Mouse (Mus musculus): ENCODE data around the gene Lzts3. TPM values are rescaled to one million over a fixed set of nuclear protein-coding genes. Genes with fewer than 3 reads are reported as not detected.

The Lzts3 gene
- 48.2 and 56.0 TPM in 2 replicates for polyA plus RNA-seq (2012; rRNA removed; ENCODE audit: low replicate concordance)

GRCm38 (mm10) chr2:130642684-130643369 is at the start of gene Lzts3:
Gene Lzts3, minus strand, starts transcription at chr2:130642803.

GRCm38 (mm10) chr2:130667559-130667958 is 25.0 kb upstream of the Lzts3 start, which contains the start of gene Itpa:
Gene Itpa, plus strand, starts transcription at chr2:130667610.

GRCm38 (mm10) chr2:130664102-130664701 is 21.6 kb upstream of the Lzts3 start, which contains the start of gene Ddrgk1:
Gene Ddrgk1, minus strand, starts transcription at chr2:130664659.

GRCm38 (mm10) chr2:130629839-130630203 is 12.8 kb downstream of the Lzts3 start, which contains the start of the genes Fastkd5 and Ubox5:
Gene Fastkd5, minus strand, starts transcription at chr2:130630027.
Gene Ubox5, minus strand, starts transcription at chr2:130630038.

Other genes with a start within 250 kb of the Lzts3 start
- 1.1 and 1.2 TPM in 2 replicates for gene Cpxm1, start 245.2 kb downstream of the Lzts3 start, polyA plus RNA-seq (2012; rRNA removed; ENCODE audit: low replicate concordance)
- gene Gm28372, start 237.6 kb downstream of the Lzts3 start, polyA plus RNA-seq (2012; rRNA removed; ENCODE audit: low replicate concordance): not detected in 2 replicates
- gene 1700020A23Rik, start 237.5 kb downstream of the Lzts3 start, polyA plus RNA-seq (2012; rRNA removed; ENCODE audit: low replicate concordance): not detected in 2 replicates
- not detected in 2 replicates for gene Tmem239, start 236.3 kb downstream of the Lzts3 start, polyA plus RNA-seq (2012; rRNA removed; ENCODE audit: low replicate concordance)
- gene Vps16, start 218.5 kb downstream of the Lzts3 start, polyA plus RNA-seq (2012; rRNA removed; ENCODE audit: low replicate concordance): 29.5 and 34.3 TPM in 2 replicates
- 10.8 and 17.5 TPM in 2 replicates for gene Pced1a, start 218.1 kb downstream of the Lzts3 start, polyA plus RNA-seq (2012; rRNA removed; ENCODE audit: low replicate concordance)
- gene Ptpra, start 192.5 kb downstream of the Lzts3 start, polyA plus RNA-seq (2012; rRNA removed; ENCODE audit: low replicate concordance): 12.7 and 22.3 TPM in 2 replicates
- gene Mrps26, start 79.1 kb downstream of the Lzts3 start, polyA plus RNA-seq (2012; rRNA removed; ENCODE audit: low replicate concordance): 85.0 and 146 TPM in 2 replicates
- not detected in 2 replicates for gene Oxt, start 66.6 kb downstream of the Lzts3 start, polyA plus RNA-seq (2012; rRNA removed; ENCODE audit: low replicate concordance)
- gene Avp, start 60.2 kb downstream of the Lzts3 start, polyA plus RNA-seq (2012; rRNA removed; ENCODE audit: low replicate concordance): 0.26 TPM in 1 of 2 replicates, not detected in the other
- 0.23 and 0.46 TPM in 2 replicates for gene Fastkd5, start 12.8 kb downstream of the Lzts3 start, polyA plus RNA-seq (2012; rRNA removed; ENCODE audit: low replicate concordance)
- gene Ubox5, start 12.8 kb downstream of the Lzts3 start, polyA plus RNA-seq (2012; rRNA removed; ENCODE audit: low replicate concordance): 3.7 and 4.6 TPM in 2 replicates
- gene Ddrgk1, start 21.9 kb upstream of the Lzts3 start, polyA plus RNA-seq (2012; rRNA removed; ENCODE audit: low replicate concordance): 82.1 and 106 TPM in 2 replicates
- 20.8 and 23.9 TPM in 2 replicates for gene Itpa, start 24.8 kb upstream of the Lzts3 start, polyA plus RNA-seq (2012; rRNA removed; ENCODE audit: low replicate concordance)
- gene Slc4a11, start 54.7 kb upstream of the Lzts3 start, polyA plus RNA-seq (2012; rRNA removed; ENCODE audit: low replicate concordance): 0.91 and 1.4 TPM in 2 replicates